Mouse (Mus musculus): ENCODE measurements around the gene Paics. TPM values are rescaled to one million over a fixed set of nuclear protein-coding genes. Genes with fewer than 3 reads are reported as not detected.
"Not testable (repeated sequence)": the region's sequence is repeated elsewhere in the genome, so short reads cannot be mapped to it uniquely, and the experiment has no call there.

The Paics gene
- polyA plus RNA-seq, 1 experiment from 2014 or later, result 213 TPM

DNA sequence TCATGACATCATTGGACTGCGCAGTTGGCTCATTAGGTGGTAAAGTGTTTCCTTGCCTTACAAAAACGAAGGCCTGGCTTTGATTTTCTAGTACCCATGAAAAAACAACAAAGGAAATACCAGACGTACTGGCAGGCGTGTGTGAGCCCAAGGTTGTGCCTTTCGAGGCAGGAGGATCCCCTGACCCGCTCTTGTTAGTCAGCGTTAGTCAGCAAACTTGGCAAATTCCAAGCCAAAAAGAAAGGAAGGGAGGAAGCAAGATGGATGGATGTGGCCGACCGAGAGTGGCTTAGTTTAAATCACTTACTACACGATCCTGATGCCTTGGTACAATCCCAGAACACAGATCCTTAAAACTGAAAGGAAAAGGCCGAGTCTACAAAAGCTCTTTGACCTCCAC, 11.4 kb downstream of the Paics start:
- Histone ChIP-seq H3K9me3 (ENCODE audit: control insufficient read depth, low read length) (no peaks in the 10 kb centered on the region), H3K36me3 (ENCODE audit: control insufficient read depth, insufficient read depth) (peaks cover 23% of the 10 kb centered on the region), H3K9ac (replicated peaks; ENCODE audit: low read depth, low read length) (no peak overlapping the region), H3K27ac (ENCODE audit: low read length) (no peak overlapping the region), H3K27me3 (replicated peaks; ENCODE audit: control insufficient read depth, insufficient read depth, low read length) (no peaks in the 10 kb centered on the region), H3K4me2 (ENCODE audit: low read length) (no peak overlapping the region), H3K4me3 (replicated peaks; ENCODE audit: low read length) (no peak overlapping the region), H3K4me1 (replicated peaks; ENCODE audit: control insufficient read depth, insufficient read depth, low read length) (no peaks in the 10 kb centered on the region)
- WGBS, result 78% methylated on average over 11 of the region's 11 CpGs
- no peak for ATAC-seq

- WGBS, result 88% methylated on average over 3 of the region's 3 CpGs
- Histone ChIP-seq H3K36me3 (ENCODE audit: control insufficient read depth, insufficient read depth) (peaks cover 18% of the 10 kb centered on the region), H3K9me3 (ENCODE audit: control insufficient read depth, low read length) (no peaks in the 10 kb centered on the region)
These were observed 13.5 kb downstream of the Paics start for GRCm38 (mm10) chr5:76964651-76965050.

GRCm38 (mm10) chr5:76969250-76969649, 18.1 kb downstream of the Paics start:
- no peak for ATAC-seq
- Histone ChIP-seq H3K4me1 (replicated peaks; ENCODE audit: control insufficient read depth, insufficient read depth, low read length) (peaks cover 9% of the 10 kb centered on the region), H3K4me2 (ENCODE audit: low read length) (no peak overlapping the region), H3K36me3 (ENCODE audit: control insufficient read depth, insufficient read depth) (peaks cover 6% of the 10 kb centered on the region), H3K4me3 (replicated peaks; ENCODE audit: low read length) (no peak overlapping the region), H3K27me3 (replicated peaks; ENCODE audit: control insufficient read depth, insufficient read depth, low read length) (no peaks in the 10 kb centered on the region), H3K9ac (replicated peaks; ENCODE audit: low read depth, low read length) (no peak overlapping the region), H3K27ac (ENCODE audit: low read length) (no peak overlapping the region), H3K9me3 (ENCODE audit: control insufficient read depth, low read length) (no peaks in the 10 kb centered on the region)
- WGBS, result 63% methylated on average over 5 of the region's 5 CpGs

More at GRCm38 (mm10) chr5:76964651-76965050, 13.5 kb downstream of the Paics start:
- H3K27ac ChIP-seq (ENCODE audit: low read length), result no peak overlapping the region
- no peak overlapping the region for H3K4me3 ChIP-seq (replicated peaks; ENCODE audit: low read length)
- H3K9ac ChIP-seq (replicated peaks; ENCODE audit: low read depth, low read length), result no peak overlapping the region
- no peaks in the 10 kb centered on the region for H3K27me3 ChIP-seq (replicated peaks; ENCODE audit: control insufficient read depth, insufficient read depth, low read length)
- no peaks in the 10 kb centered on the region for H3K4me1 ChIP-seq (replicated peaks; ENCODE audit: control insufficient read depth, insufficient read depth, low read length)
- H3K4me2 ChIP-seq (ENCODE audit: low read length), result no peak overlapping the region
- no peak for ATAC-seq

GRCm38 (mm10) chr5:76971115-76971514, 20.0 kb downstream of the Paics start:
- not testable (repeated sequence) for H3K9me3 ChIP-seq (ENCODE audit: control insufficient read depth, low read length); H3K27ac ChIP-seq (ENCODE audit: low read length); H3K27me3 ChIP-seq (replicated peaks; ENCODE audit: control insufficient read depth, insufficient read depth, low read length); ATAC-seq; H3K9ac ChIP-seq (replicated peaks; ENCODE audit: low read depth, low read length); H3K4me2 ChIP-seq (ENCODE audit: low read length); H3K4me3 ChIP-seq (replicated peaks; ENCODE audit: low read length); H3K36me3 ChIP-seq (ENCODE audit: control insufficient read depth, insufficient read depth)
- 92% methylated on average over 1 of the region's 1 CpGs for WGBS
- peaks cover 18% of the 10 kb centered on the region for H3K4me1 ChIP-seq (replicated peaks; ENCODE audit: control insufficient read depth, insufficient read depth, low read length)

- Histone ChIP-seq H3K27ac (ENCODE audit: low read length) (no peak overlapping the region), H3K9me3 (ENCODE audit: control insufficient read depth, low read length) (no peaks in the 10 kb centered on the region), H3K9ac (replicated peaks; ENCODE audit: low read depth, low read length) (no peak overlapping the region; the same call in 1 of the 2 replicates), H3K36me3 (ENCODE audit: control insufficient read depth, insufficient read depth) (peaks cover 4% of the 10 kb centered on the region; the same call in 1 of the 2 replicates), H3K4me2 (ENCODE audit: low read length) (peak overlapping the region; percentile 74), H3K4me3 (replicated peaks; ENCODE audit: low read length) (peak overlapping the region; percentile 72), H3K27me3 (replicated peaks; ENCODE audit: control insufficient read depth, insufficient read depth, low read length) (no peaks in the 10 kb centered on the region), H3K4me1 (replicated peaks; ENCODE audit: control insufficient read depth, insufficient read depth, low read length) (peaks cover 19% of the 10 kb centered on the region)
- 68% methylated on average over 3 of the region's 3 CpGs for WGBS
- ATAC-seq, result no peak
These were observed 22.4 kb downstream of the Paics start for GRCm38 (mm10) chr5:76973488-76973887.

GRCm38 (mm10) chr5:76974207-76974553, 23.1 kb downstream of the Paics start:
- Histone ChIP-seq H3K9ac (replicated peaks; ENCODE audit: low read depth, low read length) (peak overlapping the region; percentile 64), H3K9me3 (ENCODE audit: control insufficient read depth, low read length) (no peaks in the 10 kb centered on the region), H3K4me3 (replicated peaks; ENCODE audit: low read length) (peak overlapping the region; percentile 72), H3K4me1 (replicated peaks; ENCODE audit: control insufficient read depth, insufficient read depth, low read length) (peaks cover 19% of the 10 kb centered on the region), H3K27ac (ENCODE audit: low read length) (peak overlapping the region; percentile 30; the same call in 1 of the 2 replicates), H3K27me3 (replicated peaks; ENCODE audit: control insufficient read depth, insufficient read depth, low read length) (no peaks in the 10 kb centered on the region), H3K36me3 (ENCODE audit: control insufficient read depth, insufficient read depth) (no peaks in the 10 kb centered on the region; the same call in 1 of the 2 replicates), H3K4me2 (ENCODE audit: low read length) (peak overlapping the region; percentile 74)
- 3% methylated on average over 17 of the region's 17 CpGs for WGBS
- peak; percentile 51 for ATAC-seq

DNA sequence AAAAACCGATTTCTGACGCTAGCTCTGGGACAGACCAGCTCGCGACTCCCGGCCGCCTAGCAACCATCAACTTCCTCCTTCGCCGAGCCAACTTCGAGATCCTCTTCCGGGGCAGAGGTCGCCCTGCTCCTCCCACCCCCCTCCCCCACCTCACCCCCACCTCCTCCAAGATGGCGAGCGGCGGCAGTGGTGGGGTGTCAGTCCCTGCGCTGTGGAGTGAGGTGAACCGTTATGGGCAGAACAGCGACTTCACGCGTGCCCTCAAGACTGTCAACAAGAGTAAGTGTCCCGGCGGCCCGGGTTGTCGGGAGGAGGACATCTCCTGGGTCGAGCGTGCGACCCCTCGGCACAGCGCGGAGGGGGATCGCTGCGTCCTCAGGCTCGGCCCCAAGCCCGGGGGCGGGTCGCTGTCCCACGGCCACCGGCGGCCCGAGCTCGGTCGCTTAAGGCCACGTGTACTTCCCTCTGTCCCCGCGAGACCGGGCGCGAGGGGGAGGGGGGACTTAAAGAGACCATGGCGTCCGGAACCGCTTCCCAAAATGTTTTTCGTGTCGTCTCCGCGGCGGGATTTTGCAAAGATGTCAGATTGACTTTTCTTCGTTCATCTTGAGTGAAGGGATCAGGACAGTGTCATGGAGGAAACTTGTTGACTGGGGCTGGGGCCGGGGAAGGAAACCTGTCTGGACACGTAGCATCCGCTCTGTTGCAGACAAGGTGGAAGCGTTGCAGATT, 23.6 kb downstream of the Paics start, which contains the start of gene Srp72:
Gene Srp72, plus strand, starts transcription at position 130 of the 732 bp plus-strand sequence.
- H3K4me2 ChIP-seq (ENCODE audit: low read length), result peak within 1 kb of the TSS; percentile 91
- peak within 1 kb of the TSS; percentile 75 for H3K9ac ChIP-seq (replicated peaks; ENCODE audit: low read depth, low read length)
- peak within 1 kb of the TSS; percentile 71 for H3K27ac ChIP-seq (ENCODE audit: low read length)
- WGBS, result under 1% methylated on average over 60 of the region's 60 CpGs
- H3K27me3 ChIP-seq (replicated peaks; ENCODE audit: control insufficient read depth, insufficient read depth, low read length), result no peaks in the 10 kb centered on the region
- no peaks in the 10 kb centered on the region for H3K36me3 ChIP-seq (ENCODE audit: control insufficient read depth, insufficient read depth)
- peak; percentile 92 for ATAC-seq
- H3K9me3 ChIP-seq (ENCODE audit: control insufficient read depth, low read length), result no peaks in the 10 kb centered on the region
- peak within 1 kb of the TSS; percentile 72 for H3K4me3 ChIP-seq (replicated peaks; ENCODE audit: low read length)
- H3K4me1 ChIP-seq (replicated peaks; ENCODE audit: control insufficient read depth, insufficient read depth, low read length), result peaks cover 19% of the 10 kb centered on the region

- Histone ChIP-seq H3K9ac (replicated peaks; ENCODE audit: low read depth, low read length) (no peak overlapping the region), H3K4me3 (replicated peaks; ENCODE audit: low read length) (no peak overlapping the region)
- 91% methylated on average over 8 of the region's 8 CpGs for WGBS
These were observed 24.6 kb downstream of the Paics start for GRCm38 (mm10) chr5:76975736-76976135.

GRCm38 (mm10) chr5:76984015-76984414, 32.9 kb downstream of the Paics start:
- H3K4me2 ChIP-seq (ENCODE audit: low read length), result no peak overlapping the region
- WGBS, result 93% methylated on average over 11 of the region's 11 CpGs
- H3K27ac ChIP-seq (ENCODE audit: low read length), result no peak overlapping the region
- no peak overlapping the region for H3K4me3 ChIP-seq (replicated peaks; ENCODE audit: low read length)
- no peaks in the 10 kb centered on the region for H3K4me1 ChIP-seq (replicated peaks; ENCODE audit: control insufficient read depth, insufficient read depth, low read length)
- peaks cover 40% of the 10 kb centered on the region for H3K36me3 ChIP-seq (ENCODE audit: control insufficient read depth, insufficient read depth)
- ATAC-seq, result no peak
- H3K9ac ChIP-seq (replicated peaks; ENCODE audit: low read depth, low read length), result no peak overlapping the region
- no peaks in the 10 kb centered on the region for H3K9me3 ChIP-seq (ENCODE audit: control insufficient read depth, low read length)
- H3K27me3 ChIP-seq (replicated peaks; ENCODE audit: control insufficient read depth, insufficient read depth, low read length), result no peaks in the 10 kb centered on the region

More at GRCm38 (mm10) chr5:76975736-76976135, 24.6 kb downstream of the Paics start:
- Histone ChIP-seq H3K36me3 (ENCODE audit: control insufficient read depth, insufficient read depth) (peaks cover 5% of the 10 kb centered on the region; the same call in 1 of the 2 replicates), H3K4me2 (ENCODE audit: low read length) (peak overlapping the region; percentile 91), H3K27me3 (replicated peaks; ENCODE audit: control insufficient read depth, insufficient read depth, low read length) (no peaks in the 10 kb centered on the region), H3K4me1 (replicated peaks; ENCODE audit: control insufficient read depth, insufficient read depth, low read length) (peaks cover 19% of the 10 kb centered on the region), H3K27ac (ENCODE audit: low read length) (no peak overlapping the region), H3K9me3 (ENCODE audit: control insufficient read depth, low read length) (no peaks in the 10 kb centered on the region)
- no peak for ATAC-seq

Data from forebrain, embryonic 16.5 days (tissue).